Mouse (Mus musculus): ENCODE results near the gene Bbc3.
A peak's percentile ranks its signal among the peaks of the same experiment; 100 is the strongest.

Bbc3 gene

DNA sequence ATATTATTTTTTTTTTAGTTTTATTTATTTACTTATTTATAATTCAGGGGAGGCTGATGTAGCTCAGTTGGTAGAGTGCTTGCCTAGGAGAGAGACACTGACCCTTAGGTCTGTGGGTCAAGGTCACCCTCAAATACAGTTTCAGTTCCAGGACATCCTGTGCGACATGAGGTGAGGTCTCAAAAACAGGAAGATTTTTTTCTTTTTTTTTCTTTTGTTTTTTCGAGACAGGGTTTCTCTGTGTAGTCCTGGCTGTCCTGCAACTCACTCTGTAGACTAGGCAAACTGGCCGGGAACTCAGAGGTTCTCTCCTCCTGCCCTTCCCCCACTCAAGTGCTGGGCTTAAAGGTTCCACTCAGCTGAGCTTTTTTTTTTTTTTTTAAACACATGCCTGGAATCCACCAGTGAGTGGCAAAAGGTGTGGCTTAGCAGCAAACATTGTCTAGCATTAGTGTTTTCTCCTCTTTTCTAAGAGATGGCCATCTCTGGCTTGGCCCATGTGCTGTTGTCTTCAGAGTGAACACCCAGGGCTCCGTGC lies 7.1 kb downstream of the Bbc3 start:
- DNase-seq (ENCODE audit: inconsistent ontology term), result no peak

DNA sequence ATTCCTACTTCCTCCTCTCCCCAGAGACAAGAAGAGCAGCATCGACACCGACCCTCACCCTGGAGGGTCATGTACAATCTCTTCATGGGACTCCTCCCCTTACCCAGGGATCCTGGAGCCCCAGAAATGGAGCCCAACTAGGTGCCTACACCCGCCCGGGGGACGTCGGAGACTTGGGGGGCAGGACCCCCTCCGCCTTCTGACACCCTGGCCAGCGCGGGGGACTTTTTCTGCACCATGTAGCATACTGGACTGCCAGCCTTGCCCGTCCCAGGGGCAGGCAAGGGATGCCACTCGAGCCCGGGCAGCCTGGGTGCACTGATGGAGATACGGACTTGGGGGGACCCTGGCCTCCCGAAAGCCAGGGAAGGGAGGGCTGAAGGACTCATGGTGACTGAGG lies 8.9 kb downstream of the Bbc3 start:
- DNase-seq (ENCODE audit: inconsistent ontology term), result no peak

DNA sequence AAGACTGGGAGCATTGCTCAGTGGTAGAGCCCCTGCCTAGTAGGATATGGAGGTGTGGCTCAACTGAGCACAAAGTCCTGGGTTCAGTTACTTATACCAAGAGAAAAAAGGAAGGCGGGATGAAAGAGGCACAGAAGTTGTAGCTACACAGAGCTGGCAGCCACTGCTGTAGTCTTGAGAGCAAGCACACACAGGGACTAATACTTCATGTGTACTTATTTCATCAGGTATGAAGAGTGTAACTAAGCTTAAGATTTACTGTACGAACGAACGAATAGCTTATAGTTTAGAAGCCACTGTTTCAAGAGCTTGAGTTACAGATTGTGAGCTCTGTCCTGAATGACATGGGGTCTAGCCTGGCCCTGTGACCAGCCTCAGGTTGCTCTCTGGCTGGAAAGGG lies 11.0 kb downstream of the Bbc3 start:
- DNase-seq (ENCODE audit: inconsistent ontology term), result no peak

DNA sequence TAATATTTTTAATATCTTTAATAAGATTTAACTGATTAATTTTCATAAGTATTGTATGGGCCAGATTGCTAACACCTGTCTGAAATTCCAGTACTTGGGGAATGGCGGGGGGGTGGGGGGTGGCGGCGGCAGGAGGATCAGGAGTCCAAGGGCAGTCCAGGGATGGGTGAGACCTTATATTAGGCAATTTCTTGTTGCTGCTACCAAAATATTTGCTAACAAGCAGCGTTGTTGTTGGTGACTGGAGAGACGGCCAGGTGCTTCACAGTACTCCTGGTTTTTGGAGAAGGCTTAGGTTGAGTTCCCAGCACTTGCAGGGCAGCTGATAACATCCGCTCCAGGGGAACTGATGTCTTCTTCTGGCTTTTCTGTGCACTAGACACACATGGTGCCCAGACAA lies 12.3 kb downstream of the Bbc3 start:
- no peak for DNase-seq (ENCODE audit: inconsistent ontology term)

DNA sequence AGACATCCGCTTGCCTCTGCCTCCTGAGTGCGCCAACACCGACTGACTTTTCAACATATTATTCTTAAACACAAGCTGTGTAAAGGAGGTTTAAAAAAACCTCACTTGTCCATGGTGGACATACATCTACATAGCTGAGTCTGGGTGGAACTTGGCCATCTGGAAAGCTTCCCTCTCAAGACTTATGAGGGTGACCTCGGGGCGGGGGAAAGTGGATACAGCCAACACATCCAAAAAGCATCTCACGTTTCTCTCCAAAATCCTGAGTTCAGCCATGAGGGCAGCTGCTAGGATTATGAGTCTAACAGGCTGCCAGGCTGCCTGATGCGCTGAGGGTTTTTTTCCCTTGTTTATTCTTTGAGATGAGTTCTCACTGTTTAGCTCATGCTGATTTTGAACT lies 16.5 kb downstream of the Bbc3 start:
- no peak for DNase-seq (ENCODE audit: inconsistent ontology term)

DNA sequence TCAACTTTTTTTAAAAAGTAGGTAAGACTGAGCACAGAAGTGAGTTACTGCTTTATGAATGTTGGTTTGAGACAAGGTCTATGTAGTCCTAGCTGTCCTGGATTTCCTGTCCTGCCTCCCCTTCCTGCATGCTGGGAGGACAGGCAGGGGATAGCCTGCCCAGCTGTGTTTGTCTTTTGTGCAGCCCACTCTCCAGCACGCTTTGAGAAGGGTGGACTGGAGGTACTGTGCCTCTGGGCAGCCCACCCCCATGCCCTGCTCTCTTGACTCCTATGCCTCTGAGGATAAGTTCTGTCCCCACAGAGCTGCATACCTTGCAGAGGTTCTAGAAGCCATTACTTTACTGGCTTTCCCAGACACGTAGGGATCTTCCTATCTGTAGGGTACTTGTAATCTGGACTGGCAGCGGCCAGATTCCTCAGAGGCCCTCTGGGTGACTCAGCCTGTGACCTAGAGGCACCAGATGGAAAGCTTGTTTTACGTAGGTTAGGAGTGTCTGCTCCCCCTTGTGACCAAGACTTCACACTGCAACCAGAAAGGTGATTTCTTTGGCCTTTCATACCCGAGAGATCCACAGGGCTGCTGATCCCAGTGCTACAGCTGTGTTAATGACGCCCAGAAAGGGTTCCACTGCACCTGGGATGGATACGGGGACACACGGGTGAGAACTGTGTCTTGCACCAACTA lies 17.9 kb downstream of the Bbc3 start:
- DNase-seq (ENCODE audit: inconsistent ontology term), result peak; percentile 85

DNA sequence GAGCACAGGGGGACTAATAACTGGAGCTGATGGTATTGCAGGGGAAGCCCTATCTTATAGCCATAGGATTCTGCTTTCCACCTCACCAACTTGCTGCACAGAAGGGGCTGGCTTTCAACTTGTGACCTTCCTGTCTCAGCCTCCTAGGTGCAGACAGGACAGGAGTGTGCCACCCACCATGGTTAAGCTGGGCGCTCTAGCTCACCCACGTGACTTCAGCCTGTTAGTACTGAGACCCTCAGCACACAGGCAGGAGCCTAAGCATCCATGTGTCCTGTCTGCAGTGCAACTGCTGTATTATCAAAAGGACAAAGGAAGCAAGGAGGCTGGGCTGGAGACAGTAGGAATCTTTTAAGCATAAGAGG lies 18.4 kb downstream of the Bbc3 start:
- DNase-seq (ENCODE audit: inconsistent ontology term), result no peak

DNA sequence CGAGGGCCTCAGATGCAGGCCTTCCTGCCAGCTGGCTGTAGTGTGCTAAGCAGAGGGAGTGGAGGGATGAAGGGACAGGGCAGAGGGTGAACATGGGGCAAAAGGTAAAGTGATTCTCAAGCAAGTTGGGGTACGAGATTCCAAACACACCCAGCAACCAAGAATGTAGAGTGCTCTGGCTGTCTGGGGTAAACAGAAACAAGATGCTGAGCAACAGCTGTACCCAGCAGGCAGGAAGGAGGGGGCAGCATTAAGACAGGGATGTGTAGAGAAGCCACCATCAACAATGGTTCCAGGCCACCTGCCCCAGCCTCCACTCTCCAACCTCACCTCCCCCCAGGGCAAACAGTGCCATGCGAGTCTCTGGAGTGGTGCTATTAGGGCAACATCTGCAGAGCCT lies 21.0 kb downstream of the Bbc3 start:
- no peak for DNase-seq (ENCODE audit: inconsistent ontology term)

DNA sequence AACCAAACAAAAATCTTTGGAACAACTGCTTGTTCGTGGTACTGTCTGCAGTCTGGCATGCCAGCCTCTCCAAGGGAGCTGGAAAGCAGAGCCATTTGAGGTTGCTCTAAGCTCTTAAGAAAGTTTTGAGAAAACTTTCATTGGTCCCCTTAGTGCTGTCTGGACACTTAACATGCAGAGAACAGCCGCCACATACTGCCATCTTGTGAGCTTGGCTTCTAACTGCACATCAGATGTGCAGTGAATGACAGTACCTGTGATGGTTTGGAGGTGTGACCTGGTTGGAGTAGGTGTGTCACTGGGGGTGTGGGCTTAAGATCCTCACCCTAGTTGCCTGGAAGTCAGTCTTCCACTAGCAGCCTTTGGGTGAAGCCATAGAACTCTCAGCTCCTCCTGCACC lies 29.5 kb downstream of the Bbc3 start:
- DNase-seq (ENCODE audit: inconsistent ontology term), result no peak

DNA sequence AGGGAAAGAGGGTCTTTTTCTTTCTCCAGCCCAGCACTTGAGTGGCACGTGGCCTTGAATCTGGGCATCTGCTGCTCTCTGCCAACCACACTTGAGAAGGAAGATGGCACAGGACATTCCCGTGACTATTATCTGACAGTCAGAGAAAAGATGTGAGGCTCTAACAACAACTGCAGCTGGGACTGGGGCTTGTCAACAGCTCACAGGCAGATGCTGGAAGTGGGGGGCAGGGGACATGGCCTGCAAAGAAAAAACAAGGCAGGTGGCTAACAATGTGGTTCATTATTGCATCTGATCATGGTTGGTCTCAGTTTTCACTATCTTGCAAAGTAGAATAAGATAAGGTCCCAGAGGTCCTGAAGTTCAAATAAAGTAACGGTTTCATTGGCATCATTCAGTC lies 36.4 kb downstream of the Bbc3 start:
- no peak for DNase-seq (ENCODE audit: inconsistent ontology term)

DNA sequence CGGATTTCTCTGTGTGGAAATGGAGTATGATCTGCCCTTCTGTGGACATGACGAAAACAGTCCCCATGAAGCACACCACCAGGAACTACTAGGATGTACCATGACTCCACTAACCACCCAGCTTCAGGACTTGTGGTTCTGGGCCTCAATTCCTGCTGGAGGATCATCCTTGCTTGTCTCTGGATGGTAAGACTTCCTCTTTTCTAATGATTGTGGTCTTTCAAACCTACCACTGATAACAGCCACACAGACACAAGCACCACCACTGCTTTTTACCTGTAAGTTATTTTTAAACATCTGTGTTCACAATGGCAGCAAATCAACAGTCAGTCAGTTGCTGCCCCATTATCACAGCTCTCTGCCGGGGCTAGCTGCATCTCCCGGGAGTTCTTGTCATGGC lies 37.1 kb downstream of the Bbc3 start:
- no peak for DNase-seq (ENCODE audit: inconsistent ontology term)

DNA sequence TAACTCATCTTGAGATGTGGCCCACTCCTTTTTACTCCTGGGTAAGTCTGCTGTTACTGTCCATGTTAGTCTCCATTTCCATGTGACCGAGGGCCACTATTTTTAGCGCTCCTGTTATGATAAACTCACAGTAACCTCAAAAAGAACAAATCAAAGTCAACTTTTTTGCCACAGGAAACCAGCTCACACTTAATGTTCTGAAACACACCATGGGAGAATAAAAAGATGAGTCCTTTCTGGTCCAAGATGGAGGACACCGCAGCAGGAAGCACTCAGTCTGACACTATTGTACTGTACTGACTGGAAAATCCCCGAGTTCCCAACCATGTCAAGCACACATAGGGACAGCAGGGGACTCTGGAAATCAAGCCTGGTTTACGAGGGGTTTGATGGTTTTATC lies 41.8 kb downstream of the Bbc3 start:
- no peak for DNase-seq (ENCODE audit: inconsistent ontology term)

DNA sequence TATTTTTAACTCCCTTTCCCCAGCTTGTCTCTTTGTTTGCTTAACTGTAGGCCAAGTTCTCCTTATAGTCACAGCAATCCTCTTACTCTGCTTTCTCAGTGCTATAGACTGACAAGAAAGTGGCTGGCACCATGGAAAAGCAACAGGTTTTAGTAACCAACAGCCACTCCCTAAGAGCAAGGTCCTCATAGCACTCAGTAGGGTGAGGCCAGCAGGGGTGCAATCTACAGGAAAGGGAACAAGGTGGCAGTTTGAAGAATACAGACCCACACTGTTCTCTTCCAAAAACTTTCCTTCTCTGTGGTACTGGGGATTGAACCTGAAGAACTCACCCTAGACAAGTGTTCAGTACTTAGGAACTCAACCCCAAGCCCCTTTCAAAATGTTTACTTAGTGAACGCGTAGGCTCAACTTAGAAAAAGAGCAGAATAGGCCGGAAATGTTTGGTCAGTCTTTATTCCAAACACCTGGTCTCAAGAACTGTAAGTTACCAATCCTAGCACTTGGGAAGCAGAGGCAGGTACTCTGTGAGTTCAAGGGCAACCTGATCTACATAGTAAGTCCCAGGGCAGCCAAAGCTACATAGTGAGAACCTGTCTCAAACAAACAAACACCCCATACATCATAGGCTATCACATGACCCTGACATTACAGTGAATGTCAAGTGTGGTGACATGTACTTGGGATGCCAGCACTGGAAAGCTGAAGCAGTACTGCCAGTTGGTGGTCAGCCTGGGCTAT lies 47.8 kb downstream of the Bbc3 start:
- no peak for DNase-seq (ENCODE audit: inconsistent ontology term)

DNA sequence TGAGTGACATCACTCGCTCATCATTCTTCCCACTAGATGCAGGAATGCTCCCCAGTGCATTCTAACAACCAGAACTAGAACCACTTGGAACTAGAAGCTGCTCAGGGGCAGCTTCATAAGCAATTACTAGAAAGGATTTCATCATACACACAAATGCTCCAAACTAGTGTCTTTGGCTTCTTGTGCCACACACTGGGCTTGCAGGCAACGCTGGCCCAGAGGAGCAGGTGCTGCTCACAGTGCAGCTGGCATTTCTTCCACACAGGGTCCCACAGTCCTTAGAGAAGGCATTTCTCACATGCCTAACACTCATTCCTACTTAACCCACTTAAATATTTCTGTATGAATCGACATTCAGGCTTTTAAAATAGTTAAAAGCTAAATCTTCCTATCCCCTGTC lies 49.4 kb downstream of the Bbc3 start:
- DNase-seq (ENCODE audit: inconsistent ontology term), result peak; percentile 35

DNA sequence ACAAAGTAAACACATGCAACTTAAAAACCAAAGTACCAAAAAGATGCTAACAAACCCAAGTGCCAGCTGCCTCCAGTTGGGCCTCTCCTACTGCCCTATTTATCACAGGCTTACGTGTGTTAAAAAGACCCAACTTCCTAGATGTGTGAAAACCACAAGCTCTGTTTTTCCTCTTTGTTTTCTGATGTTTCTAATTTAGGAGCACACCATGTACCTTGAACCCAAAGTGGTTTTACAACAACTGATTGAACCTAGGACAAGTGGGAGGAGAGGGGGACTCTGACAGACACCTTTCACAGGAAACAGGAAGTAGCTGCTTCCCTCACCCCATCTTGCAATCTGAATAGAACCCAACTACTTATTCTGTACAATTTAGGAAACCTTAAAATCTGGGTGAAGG lies 56.1 kb downstream of the Bbc3 start:
- DNase-seq (ENCODE audit: inconsistent ontology term), result no peak

DNA sequence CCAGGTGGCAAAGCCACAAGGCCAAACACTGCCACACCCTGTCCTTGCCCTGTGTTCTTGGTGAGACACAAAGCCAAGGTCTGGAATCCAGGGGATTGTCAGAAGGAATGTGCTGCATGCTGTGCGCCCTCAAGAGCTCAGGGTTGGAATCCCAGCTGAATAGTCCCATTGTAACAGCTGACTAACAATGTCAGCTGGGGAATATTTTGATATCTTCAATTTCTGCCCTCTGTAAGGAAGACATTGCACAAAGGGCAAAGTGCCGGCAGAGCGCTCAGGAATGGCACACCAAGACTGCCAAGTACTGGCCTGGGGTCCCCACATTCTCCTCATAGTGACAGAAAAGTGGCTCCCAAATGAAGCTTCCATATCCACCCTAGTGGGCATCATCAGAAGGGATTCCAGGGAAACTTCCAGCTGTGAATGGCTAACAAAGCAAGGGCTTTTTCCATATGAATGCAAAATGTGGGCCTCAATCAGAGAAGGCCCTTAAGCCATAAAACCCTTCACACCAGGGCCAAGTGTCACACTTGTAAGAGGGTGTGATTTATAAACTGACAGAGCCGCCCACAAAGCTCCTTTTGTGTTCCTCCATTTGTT lies 56.8 kb downstream of the Bbc3 start:
- peak; percentile 95 for DNase-seq (ENCODE audit: inconsistent ontology term)

DNA sequence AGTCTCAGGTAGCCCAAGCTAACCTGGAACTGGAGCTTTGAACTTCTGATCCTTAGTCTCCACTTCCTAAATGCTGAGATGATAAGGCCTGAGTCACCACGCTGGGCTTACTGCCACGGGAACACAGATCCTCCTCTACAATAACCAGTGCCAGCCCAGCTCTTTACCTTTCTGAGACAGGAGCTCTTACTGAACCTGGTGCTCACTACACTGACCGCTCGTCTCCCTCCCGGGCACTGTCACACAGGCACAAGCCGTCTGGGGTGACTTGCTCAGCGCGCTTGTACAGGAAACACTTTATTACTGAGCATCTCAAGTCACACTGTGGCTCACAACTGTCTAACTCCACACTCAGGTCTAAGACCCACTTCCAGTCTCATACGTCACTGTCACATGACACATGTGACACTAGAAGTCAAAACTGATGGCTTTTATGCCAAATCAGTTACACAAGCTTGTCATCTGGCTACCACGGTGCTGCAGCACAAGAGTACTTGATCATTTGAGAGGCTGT lies 58.0 kb downstream of the Bbc3 start:
- DNase-seq (ENCODE audit: inconsistent ontology term), result peak; percentile 19

DNA sequence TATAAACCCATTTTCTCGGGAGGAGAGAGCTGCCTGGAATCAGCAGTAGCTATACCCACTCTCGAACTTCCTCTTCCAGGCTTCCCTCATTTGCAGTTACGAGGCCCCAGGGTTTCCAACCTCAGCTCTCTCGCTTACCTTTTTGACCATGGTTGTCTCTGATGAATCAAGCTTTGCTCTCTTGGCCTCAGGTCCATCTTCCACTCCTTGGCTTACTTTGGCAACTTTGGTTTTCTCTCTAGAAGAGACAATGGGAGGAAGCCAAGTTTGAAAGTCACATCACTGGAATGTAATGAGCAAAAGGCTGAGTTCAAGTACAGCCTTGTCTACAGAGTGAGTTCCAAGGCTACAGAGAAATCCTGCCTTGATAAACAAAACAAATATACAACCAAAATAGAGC lies 58.5 kb downstream of the Bbc3 start:
- no peak for DNase-seq (ENCODE audit: inconsistent ontology term)
